Mouse (Mus musculus): ENCODE measurements around the gene A4galt.

DNA sequence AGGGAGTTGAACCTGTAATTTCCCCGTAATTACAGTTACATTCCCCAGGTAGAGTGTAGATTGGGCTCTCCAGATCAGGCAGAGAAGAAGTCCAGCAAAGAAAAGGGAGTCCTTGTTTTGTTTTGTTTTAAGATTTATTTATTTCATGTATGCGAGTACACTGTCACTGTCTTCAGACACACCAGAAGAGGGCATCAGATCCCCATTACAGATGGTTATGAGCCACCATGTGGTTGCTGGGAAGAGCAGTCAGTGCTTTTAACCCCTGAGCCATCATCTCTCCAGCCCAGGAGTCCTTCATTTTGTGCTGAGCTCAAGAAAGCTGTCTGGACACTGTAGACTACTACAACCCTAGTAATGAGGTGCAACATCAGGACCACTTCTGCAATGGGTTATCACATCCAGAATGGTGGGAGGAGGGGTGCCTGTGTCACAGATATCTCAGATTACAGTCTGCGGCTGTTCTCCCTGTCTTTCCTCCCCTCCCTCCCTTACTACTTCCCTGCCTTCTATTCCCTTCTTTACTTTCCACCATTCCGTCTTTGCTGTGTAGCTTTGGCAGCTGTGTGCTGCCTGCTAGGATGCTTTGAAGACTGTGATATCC, 42.4 kb downstream of the A4galt start:
- no peak for TF ChIP-seq POLR2A (IDR thresholded peaks at IDR 0.05; ENCODE audit: control insufficient read depth, low read depth, low read length)
- TF ChIP-seq CTCF (IDR thresholded peaks at IDR 0.05; ENCODE audit: control insufficient read depth, insufficient read depth, insufficient replicate concordance, low read depth, low read length) = no peak
